Mouse (Mus musculus) embryonic fibroblast, embryonic 13.5 days (primary cell): ENCODE data around the gene Lcn4. TPM values are rescaled to one million over a fixed set of nuclear protein-coding genes. Genes with fewer than 3 reads are reported as not detected.

Source experiments
- H3K27ac ChIP-seq: 2 replicates; pipeline ENCODE4 v1.5.1; 2012; ENCODE audit warnings: low read length, control low read depth, inconsistent platforms; ENCODE audit not compliant: insufficient read depth
- H3K4me1 ChIP-seq: 2 replicates; pipeline ENCODE4 v1.6.1; 2011; ENCODE audit warnings: low read length; ENCODE audit not compliant: control insufficient read depth, insufficient read depth
- H3K4me3 ChIP-seq: 2 replicates; pipeline ENCODE4 v1.5.1; 2011; ENCODE audit warnings: mild to moderate bottlenecking, control low read depth, low read length; ENCODE audit not compliant: insufficient read depth
- CTCF ChIP-seq: IDR thresholded peaks from 2 replicates; pipeline ENCODE4 v1.5.1; 2011; ENCODE audit warnings: mild to moderate bottlenecking, control low read depth, low read length, moderate library complexity, borderline replicate concordance; ENCODE audit not compliant: insufficient read depth
- POLR2A ChIP-seq: IDR thresholded peaks from 2 replicates; pipeline ENCODE4 v1.6.1; 2011; ENCODE audit warnings: low read depth, mild to moderate bottlenecking, control low read depth, low read length, moderate library complexity
- polyA plus RNA-seq: library from polyadenylated mRNA; stranded (reverse); fragments of >200 nt; gene quantifications from 2 replicates; pipeline ENCODE4 v1.2.4, GENCODE M21; 2011; ENCODE audit warnings: low read depth; ENCODE audit not compliant: missing spikeins, insufficient read length

Gene Lcn4
- polyA plus RNA-seq, 1 experiment = not detected

DNA sequence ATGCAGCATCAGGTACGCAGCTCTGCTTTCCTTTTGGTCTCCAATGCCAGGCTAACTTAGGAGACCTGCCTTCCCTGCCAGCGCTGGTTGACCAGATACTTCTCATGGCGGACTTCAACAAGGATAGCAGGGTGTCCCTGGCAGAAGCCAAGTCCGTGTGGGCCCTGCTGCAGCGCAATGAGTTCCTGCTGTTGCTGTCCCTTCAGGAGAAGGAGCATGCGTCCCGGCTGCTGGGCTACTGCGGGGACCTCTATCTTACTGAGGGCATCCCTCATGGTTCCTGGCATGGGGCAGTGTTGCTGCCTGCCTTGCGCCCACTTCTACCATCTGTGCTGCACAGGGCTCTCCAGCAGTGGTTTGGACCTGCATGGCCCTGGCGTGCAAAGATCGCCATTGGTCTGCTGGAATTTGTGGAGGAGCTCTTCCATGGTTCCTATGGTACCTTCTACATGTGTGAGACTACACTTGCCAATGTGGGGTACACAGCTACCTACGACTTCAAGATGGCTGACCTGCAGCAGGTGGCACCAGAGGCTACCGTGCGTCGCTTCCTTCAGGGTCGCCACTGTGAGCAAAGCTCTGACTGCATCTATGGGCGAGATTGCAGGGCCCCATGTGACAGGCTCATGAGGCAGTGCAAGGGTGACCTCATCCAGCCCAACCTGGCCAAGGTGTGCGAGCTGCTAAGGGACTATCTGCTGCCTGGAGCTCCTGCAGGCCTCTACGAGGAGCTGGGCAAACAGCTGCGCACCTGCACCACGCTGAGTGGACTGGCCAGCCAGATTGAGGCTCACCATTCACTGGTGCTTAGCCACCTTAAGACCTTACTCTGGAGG lies 35.4 kb downstream of the Lcn4 start:
- Histone ChIP-seq H3K4me3 (no peak overlapping the region), H3K27ac (no peak overlapping the region), H3K4me1 (peaks cover 8% of the 10 kb centered on the region; the same call in 1 of the 2 replicates)
- no peak for TF ChIP-seq CTCF
- peak; percentile 11; the same call in 1 of the 2 replicates for TF ChIP-seq POLR2A

GRCm38 (mm10) chr2:26634629-26635488 lies 36.2 kb downstream of the Lcn4 start:
- peaks cover 8% of the 10 kb centered on the region; the same call in 1 of the 2 replicates for H3K4me1 ChIP-seq
- no peak overlapping the region for H3K4me3 ChIP-seq
- TF ChIP-seq POLR2A = peak; percentile 33; the same call in 1 of the 2 replicates
- TF ChIP-seq CTCF = no peak
- no peak overlapping the region for H3K27ac ChIP-seq

DNA sequence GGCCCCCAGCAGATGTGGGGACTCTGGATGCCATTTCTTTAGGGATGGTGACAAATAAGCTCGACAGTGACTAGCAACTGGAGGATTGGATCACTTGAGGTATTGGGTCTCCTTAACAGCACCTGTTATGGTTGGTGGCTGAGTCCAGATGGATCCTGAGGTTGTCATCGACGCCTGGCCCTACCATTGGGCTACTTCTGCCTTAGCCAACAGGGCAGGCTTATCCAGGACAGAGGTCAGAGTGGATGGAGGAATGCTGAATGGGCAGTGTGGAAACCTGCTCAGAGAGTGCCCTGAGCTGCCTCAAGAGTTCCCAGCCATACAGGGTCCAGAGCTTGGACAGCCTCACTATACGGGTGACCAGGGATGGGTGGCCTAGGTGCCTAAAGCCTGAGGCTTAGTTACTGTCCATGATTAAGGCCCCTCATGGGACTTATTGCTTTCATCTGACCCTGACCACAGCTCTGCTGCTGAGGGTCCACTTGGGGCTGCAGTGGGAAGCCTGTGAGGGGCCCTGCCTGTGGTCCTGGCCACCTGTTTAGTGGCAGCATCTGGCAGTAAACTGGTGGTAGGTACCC lies 37.0 kb downstream of the Lcn4 start:
- H3K27ac ChIP-seq = no peak overlapping the region
- peaks cover 8% of the 10 kb centered on the region; the same call in 1 of the 2 replicates for H3K4me1 ChIP-seq
- H3K4me3 ChIP-seq = no peak overlapping the region
- no peak for TF ChIP-seq CTCF
- TF ChIP-seq POLR2A = peak; percentile 34; the same call in 1 of the 2 replicates

GRCm38 (mm10) chr2:26632541-26633395 lies 38.3 kb downstream of the Lcn4 start:
- Histone ChIP-seq H3K4me3 (no peak overlapping the region), H3K27ac (no peak overlapping the region), H3K4me1 (peaks cover under 1% of the 10 kb centered on the region; the same call in 1 of the 2 replicates)
- TF ChIP-seq CTCF (no peak), POLR2A (0 out of 2 replicates have a peak, but pooled peaks have one; percentile 3)

GRCm38 (mm10) chr2:26628792-26629437 lies 42.2 kb downstream of the Lcn4 start:
- Histone ChIP-seq H3K4me3 (peak overlapping the region; percentile 33), H3K4me1 (no peaks in the 10 kb centered on the region), H3K27ac (no peak overlapping the region)
- no peak for TF ChIP-seq CTCF
- TF ChIP-seq POLR2A = no peak; the same call in 1 of the 2 replicates

DNA sequence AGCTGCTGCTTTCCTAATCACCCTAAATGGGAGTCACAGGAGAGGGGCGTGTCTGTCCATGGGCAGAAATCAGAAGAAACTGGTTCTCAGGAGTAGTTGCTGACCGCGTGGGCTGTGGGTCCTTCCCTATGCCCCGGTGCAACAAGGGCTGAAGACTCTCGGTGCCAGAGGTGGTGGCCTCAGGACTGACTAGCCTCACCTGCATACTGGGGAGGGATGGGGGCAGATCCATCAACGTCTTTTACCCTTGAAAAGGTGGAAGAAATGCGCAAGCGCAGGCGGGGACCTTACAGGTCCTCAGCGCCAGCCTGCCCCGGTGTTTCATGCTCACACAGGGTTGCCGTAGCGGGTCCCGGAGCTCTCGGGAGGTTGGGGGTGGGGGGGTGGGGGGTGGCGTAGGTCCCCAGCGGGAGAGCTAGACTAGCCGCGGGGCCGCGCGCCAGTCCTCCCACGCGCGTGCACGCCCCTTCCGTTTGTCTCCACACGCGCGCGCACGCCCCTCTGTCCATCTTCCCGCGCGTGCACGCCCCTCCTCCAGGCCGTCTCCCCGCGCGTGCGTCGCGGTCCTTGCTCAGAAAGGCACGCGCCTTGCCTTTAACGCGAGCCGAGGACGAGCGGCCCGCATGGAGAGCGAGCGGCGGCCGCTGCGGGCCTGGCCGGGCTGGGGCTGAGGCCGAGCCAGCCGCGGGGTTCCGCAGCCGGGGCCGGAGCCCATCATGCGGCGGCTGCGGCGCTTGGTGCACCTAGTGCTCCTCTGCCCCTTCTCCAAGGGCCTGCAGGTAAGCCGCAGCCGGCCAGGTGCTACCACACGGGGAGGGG lies 43.0 kb downstream of the Lcn4 start, which contains the start of gene Fam69b:
Fam69b (plus strand) TSS at position 537 of the 819 bp plus-strand sequence.
- Histone ChIP-seq H3K4me1 (no peaks in the 10 kb centered on the region), H3K27ac (no peak within 1 kb of the TSS), H3K4me3 (peak within 1 kb of the TSS; percentile 33)
- peak; percentile 72 for TF ChIP-seq POLR2A
- TF ChIP-seq CTCF = no peak

GRCm38 (mm10) chr2:26626081-26626480 lies 45.0 kb downstream of the Lcn4 start:
- no peak for TF ChIP-seq POLR2A
- Histone ChIP-seq H3K27ac (no peak overlapping the region), H3K4me1 (no peaks in the 10 kb centered on the region; the same call in 1 of the 2 replicates), H3K4me3 (no peak overlapping the region)

DNA sequence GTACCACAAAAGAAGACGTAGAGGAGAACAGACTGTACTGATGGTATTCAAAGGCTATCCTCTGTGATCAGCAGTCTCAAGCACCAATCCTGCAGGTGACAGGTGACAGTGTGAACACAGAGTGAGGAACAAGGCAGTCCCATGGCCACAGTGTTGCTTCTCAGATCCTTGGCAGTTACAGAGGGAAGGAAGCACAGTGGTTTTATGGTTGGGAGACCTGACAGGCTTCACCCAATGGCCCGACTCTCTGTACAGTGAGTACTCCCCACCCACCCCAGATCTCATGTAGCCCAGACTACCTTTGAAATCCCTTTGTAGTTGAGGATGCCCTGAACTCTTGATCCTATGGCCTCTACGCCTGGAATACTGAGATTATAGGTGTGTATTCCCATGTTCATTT lies 45.7 kb downstream of the Lcn4 start:
- Histone ChIP-seq H3K27ac (no peak overlapping the region), H3K4me3 (no peak overlapping the region), H3K4me1 (no peaks in the 10 kb centered on the region; the same call in 1 of the 2 replicates)
- TF ChIP-seq CTCF (no peak), POLR2A (no peak)
